Mouse (Mus musculus) erythroblast, adult 5-6 weeks (primary cell): ENCODE measurements around the gene Ripor2. TPM values are rescaled to one million over a fixed set of nuclear protein-coding genes. Genes with fewer than 3 reads are reported as not detected.

Source experiments
- ATAC-seq: replicated peaks from 2 replicates; pipeline ENCODE4 v1.8.0; 2016; ENCODE audit warnings: moderate number of reproducible peaks, mild to moderate bottlenecking, moderate TSS enrichment, inconsistent platforms; ENCODE audit not compliant: poor library complexity, low FRiP score, severe bottlenecking
- total RNA-seq, 2 experiments: library from RNA; stranded (forward) in 1 of 2; stranded (reverse) in 1 of 2; fragments of 150-400 nt in 1 of 2; fragments of 200-764, 138-1000 nt in 1 of 2; gene quantifications; 2 replicates each; pipeline versions ENCODE4 v1.2.3 to v1.2.4; 2015 to 2017; ENCODE audit warnings: low replicate concordance in 2 of 2

Gene Ripor2
- total RNA-seq (2015; ENCODE audit: low replicate concordance) (20.2 and 21.1 TPM in 2 replicates), total RNA-seq (2017; ENCODE audit: low replicate concordance) (13.3 and 18.8 TPM in 2 replicates)

- ATAC-seq = no peak
Observed at GRCm38 (mm10) chr13:24581833-24582232, at the start of gene Ripor2. Ripor2 (plus strand) TSS chr13:24582189.

- no peak for ATAC-seq
Observed at GRCm38 (mm10) chr13:24536531-24537167, 45.3 kb upstream of the Ripor2 start.

GRCm38 (mm10) chr13:24538012-24538411 is 44.0 kb upstream of the Ripor2 start:
- ATAC-seq = no peak

GRCm38 (mm10) chr13:24538941-24539340 is 43.0 kb upstream of the Ripor2 start:
- no peak for ATAC-seq

- ATAC-seq = no peak
Observed at GRCm38 (mm10) chr13:24545677-24546076, 36.3 kb upstream of the Ripor2 start.

GRCm38 (mm10) chr13:24546801-24547459 is 35.1 kb upstream of the Ripor2 start:
- ATAC-seq = no peak

GRCm38 (mm10) chr13:24548911-24549310 is 33.1 kb upstream of the Ripor2 start:
- no peak for ATAC-seq

GRCm38 (mm10) chr13:24551100-24551931 is 30.7 kb upstream of the Ripor2 start:
- ATAC-seq = peak; percentile 84

- ATAC-seq = peak; percentile 36
Observed at GRCm38 (mm10) chr13:24552039-24552438, 29.9 kb upstream of the Ripor2 start.

- no peak for ATAC-seq
Observed at GRCm38 (mm10) chr13:24561391-24561790, 20.6 kb upstream of the Ripor2 start.

GRCm38 (mm10) chr13:24564706-24565105 is 17.3 kb upstream of the Ripor2 start:
- ATAC-seq = no peak

- ATAC-seq = no peak
Observed at GRCm38 (mm10) chr13:24565230-24565949, 16.6 kb upstream of the Ripor2 start.

GRCm38 (mm10) chr13:24565950-24566320 is 16.1 kb upstream of the Ripor2 start:
- ATAC-seq = peak; percentile 21; the same call in 1 of the 2 replicates

GRCm38 (mm10) chr13:24567176-24567811 is 14.7 kb upstream of the Ripor2 start:
- ATAC-seq = no peak

GRCm38 (mm10) chr13:24569066-24569465 is 12.9 kb upstream of the Ripor2 start:
- no peak for ATAC-seq

GRCm38 (mm10) chr13:24570716-24571115 is 11.3 kb upstream of the Ripor2 start:
- no peak for ATAC-seq

- no peak for ATAC-seq
Observed at GRCm38 (mm10) chr13:24571906-24572305, 10.1 kb upstream of the Ripor2 start.

- no peak for ATAC-seq
Observed at GRCm38 (mm10) chr13:24575126-24575525, 6.9 kb upstream of the Ripor2 start.

GRCm38 (mm10) chr13:24576338-24577119 is 5.5 kb upstream of the Ripor2 start:
- peak; percentile 54 for ATAC-seq
